Mouse (Mus musculus) thymus, adult 2 months (tissue): ENCODE measurements around the gene Defb19.

Experiments
- CTCF ChIP-seq: fragments of 200-500 bp; IDR thresholded peaks from 2 replicates; pipeline ENCODE4 v1.5.1; 2012; ENCODE audit warnings: mild to moderate bottlenecking, control low read depth, low read length, moderate library complexity, borderline replicate concordance; ENCODE audit not compliant: control insufficient read depth, poor library complexity, insufficient read depth; ENCODE audit errors: extremely low read depth
- POLR2A ChIP-seq: fragments of 200-500 bp; IDR thresholded peaks from 2 replicates; pipeline ENCODE4 v1.6.1; 2012; ENCODE audit warnings: mild to moderate bottlenecking, low read length, control low read depth, moderate library complexity; ENCODE audit not compliant: control insufficient read depth, poor library complexity, insufficient read depth; ENCODE audit errors: extremely low read depth

GRCm38 (mm10) chr2:152616470-152616869 is 36.4 kb upstream of the Defb19 start:
- TF ChIP-seq CTCF (no peak), POLR2A (no peak)
